Mouse (Mus musculus): ENCODE data around the gene Lars2. TPM values are rescaled to one million over a fixed set of nuclear protein-coding genes. Genes with fewer than 3 reads are reported as not detected.

The Lars2 gene
- polyA plus RNA-seq, 1 experiment from 2014 or later: 1,403 TPM

GRCm38 (mm10) chr9:123485561-123485960, 118.8 kb downstream of the Lars2 start:
- 0 out of 2 replicates have a peak, but pooled peaks cover 10% of the 10 kb centered on the region for H3K4me1 ChIP-seq (ENCODE audit: control insufficient read depth, insufficient read depth, low read length)
- no peak overlapping the region for H3K4me3 ChIP-seq (replicated peaks; ENCODE audit: low read depth, low read length)
- no peaks in the 10 kb centered on the region for H3K9me3 ChIP-seq (ENCODE audit: control insufficient read depth, low read length)
- no peak overlapping the region for H3K9ac ChIP-seq (replicated peaks; ENCODE audit: low read length)
- no peak for ATAC-seq (ENCODE audit: low FRiP score, low TSS enrichment)
- H3K36me3 ChIP-seq (ENCODE audit: control insufficient read depth, insufficient read depth, low read length): no peaks in the 10 kb centered on the region
- no peaks in the 10 kb centered on the region for H3K27me3 ChIP-seq (ENCODE audit: control insufficient read depth, insufficient read depth, low read length)
- 92% methylated on average over 4 of the region's 4 CpGs for WGBS
- H3K4me2 ChIP-seq (ENCODE audit: low read length): no peak overlapping the region
- no peak overlapping the region for H3K27ac ChIP-seq (replicated peaks; ENCODE audit: low read depth, low read length)
- no peak for DNase-seq

- no peaks in the 10 kb centered on the region for H3K27me3 ChIP-seq (ENCODE audit: control insufficient read depth, insufficient read depth, low read length)
- H3K9ac ChIP-seq (replicated peaks; ENCODE audit: low read length): no peak overlapping the region
- no peak overlapping the region for H3K4me2 ChIP-seq (ENCODE audit: low read length)
- no peaks in the 10 kb centered on the region for H3K9me3 ChIP-seq (ENCODE audit: control insufficient read depth, low read length)
- peaks cover 5% of the 10 kb centered on the region; the same call in 1 of the 2 replicates for H3K4me1 ChIP-seq (ENCODE audit: control insufficient read depth, insufficient read depth, low read length)
- WGBS: 87% methylated on average over 3 of the region's 3 CpGs
- no peak for ATAC-seq (ENCODE audit: low FRiP score, low TSS enrichment)
- DNase-seq: no peak
- H3K36me3 ChIP-seq (ENCODE audit: control insufficient read depth, insufficient read depth, low read length): no peaks in the 10 kb centered on the region
- no peak overlapping the region for H3K4me3 ChIP-seq (replicated peaks; ENCODE audit: low read depth, low read length)
- H3K27ac ChIP-seq (replicated peaks; ENCODE audit: low read depth, low read length): no peak overlapping the region
Observed at GRCm38 (mm10) chr9:123486635-123487034, 119.9 kb downstream of the Lars2 start.

GRCm38 (mm10) chr9:123489073-123489472, 122.3 kb downstream of the Lars2 start:
- H3K27ac ChIP-seq (replicated peaks; ENCODE audit: low read depth, low read length): no peak overlapping the region
- 90% methylated on average over 2 of the region's 2 CpGs for WGBS
- H3K4me2 ChIP-seq (ENCODE audit: low read length): no peak overlapping the region
- no peak for ATAC-seq (ENCODE audit: low FRiP score, low TSS enrichment)
- H3K27me3 ChIP-seq (ENCODE audit: control insufficient read depth, insufficient read depth, low read length): no peaks in the 10 kb centered on the region
- no peaks in the 10 kb centered on the region for H3K36me3 ChIP-seq (ENCODE audit: control insufficient read depth, insufficient read depth, low read length)
- no peak overlapping the region for H3K9ac ChIP-seq (replicated peaks; ENCODE audit: low read length)
- H3K4me3 ChIP-seq (replicated peaks; ENCODE audit: low read depth, low read length): no peak overlapping the region
- no peak for DNase-seq
- peaks cover 6% of the 10 kb centered on the region; the same call in 1 of the 2 replicates for H3K4me1 ChIP-seq (ENCODE audit: control insufficient read depth, insufficient read depth, low read length)
- no peaks in the 10 kb centered on the region for H3K9me3 ChIP-seq (ENCODE audit: control insufficient read depth, low read length)

GRCm38 (mm10) chr9:123489727-123490343, 123.1 kb downstream of the Lars2 start:
- H3K4me1 ChIP-seq (ENCODE audit: control insufficient read depth, insufficient read depth, low read length): peaks cover 6% of the 10 kb centered on the region; the same call in 1 of the 2 replicates
- WGBS: 87% methylated on average over 9 of the region's 9 CpGs
- H3K36me3 ChIP-seq (ENCODE audit: control insufficient read depth, insufficient read depth, low read length): no peaks in the 10 kb centered on the region
- DNase-seq: no peak
- no peaks in the 10 kb centered on the region for H3K27me3 ChIP-seq (ENCODE audit: control insufficient read depth, insufficient read depth, low read length)
- no peak overlapping the region for H3K4me3 ChIP-seq (replicated peaks; ENCODE audit: low read depth, low read length)
- no peak overlapping the region for H3K9ac ChIP-seq (replicated peaks; ENCODE audit: low read length)
- H3K27ac ChIP-seq (replicated peaks; ENCODE audit: low read depth, low read length): no peak overlapping the region
- no peak for ATAC-seq (ENCODE audit: low FRiP score, low TSS enrichment)
- H3K9me3 ChIP-seq (ENCODE audit: control insufficient read depth, low read length): no peaks in the 10 kb centered on the region
- H3K4me2 ChIP-seq (ENCODE audit: low read length): no peak overlapping the region

- H3K36me3 ChIP-seq (ENCODE audit: control insufficient read depth, insufficient read depth, low read length): no peaks in the 10 kb centered on the region
- ATAC-seq (ENCODE audit: low FRiP score, low TSS enrichment): no peak
- H3K27me3 ChIP-seq (ENCODE audit: control insufficient read depth, insufficient read depth, low read length): no peaks in the 10 kb centered on the region
- 80% methylated on average over 5 of the region's 5 CpGs for WGBS
- H3K4me1 ChIP-seq (ENCODE audit: control insufficient read depth, insufficient read depth, low read length): peaks cover 6% of the 10 kb centered on the region; the same call in 1 of the 2 replicates
- no peak overlapping the region for H3K27ac ChIP-seq (replicated peaks; ENCODE audit: low read depth, low read length)
- no peak overlapping the region for H3K4me3 ChIP-seq (replicated peaks; ENCODE audit: low read depth, low read length)
- no peak for DNase-seq
- H3K9me3 ChIP-seq (ENCODE audit: control insufficient read depth, low read length): no peaks in the 10 kb centered on the region
- H3K9ac ChIP-seq (replicated peaks; ENCODE audit: low read length): no peak overlapping the region
- no peak overlapping the region for H3K4me2 ChIP-seq (ENCODE audit: low read length)
Observed at GRCm38 (mm10) chr9:123490930-123491329, 124.2 kb downstream of the Lars2 start.

DNA sequence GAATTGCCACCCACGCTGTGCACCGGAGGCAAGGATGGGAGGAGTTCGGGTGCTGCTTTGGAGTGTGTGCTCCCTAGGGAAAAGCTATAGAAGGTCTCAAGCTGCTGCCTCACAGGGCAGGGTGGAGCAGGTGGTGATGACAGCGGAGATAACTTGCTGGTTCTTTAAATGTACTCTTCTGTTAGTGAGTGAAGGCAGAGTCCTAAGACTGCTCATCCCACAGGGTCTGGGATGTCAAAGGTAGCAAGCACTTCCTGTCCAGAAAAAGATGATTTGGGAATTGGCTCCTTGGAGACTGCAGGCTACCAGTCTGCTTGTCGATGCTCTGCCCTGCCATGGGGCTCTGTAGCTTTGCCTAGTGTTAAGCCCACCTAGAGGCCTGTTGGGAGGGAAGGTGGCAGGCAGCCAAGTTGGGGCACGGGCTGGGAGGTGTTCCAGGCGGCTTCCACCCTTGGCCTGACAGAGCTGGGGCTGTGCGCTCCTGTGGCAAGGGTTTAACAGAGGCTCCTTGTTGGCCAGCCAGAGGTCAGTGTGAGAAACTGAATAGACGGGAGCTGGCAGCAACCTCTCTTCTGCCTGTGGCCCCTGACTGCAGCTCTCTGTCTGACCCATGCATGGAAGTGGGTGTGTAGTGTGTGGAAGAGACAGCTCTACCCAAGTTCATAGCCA, 125.3 kb downstream of the Lars2 start:
- DNase-seq: peak; percentile 70
- peak; percentile 48; the same call in 1 of the 2 replicates for ATAC-seq (ENCODE audit: low FRiP score, low TSS enrichment)
- no peak overlapping the region for H3K4me2 ChIP-seq (ENCODE audit: low read length)
- no peaks in the 10 kb centered on the region for H3K36me3 ChIP-seq (ENCODE audit: control insufficient read depth, insufficient read depth, low read length)
- H3K4me3 ChIP-seq (replicated peaks; ENCODE audit: low read depth, low read length): no peak overlapping the region
- WGBS: 78% methylated on average over 9 of the region's 9 CpGs
- H3K9me3 ChIP-seq (ENCODE audit: control insufficient read depth, low read length): no peaks in the 10 kb centered on the region
- H3K27ac ChIP-seq (replicated peaks; ENCODE audit: low read depth, low read length): no peak overlapping the region
- H3K27me3 ChIP-seq (ENCODE audit: control insufficient read depth, insufficient read depth, low read length): no peaks in the 10 kb centered on the region
- peaks cover 6% of the 10 kb centered on the region; the same call in 1 of the 2 replicates for H3K4me1 ChIP-seq (ENCODE audit: control insufficient read depth, insufficient read depth, low read length)
- H3K9ac ChIP-seq (replicated peaks; ENCODE audit: low read length): no peak overlapping the region

DNA sequence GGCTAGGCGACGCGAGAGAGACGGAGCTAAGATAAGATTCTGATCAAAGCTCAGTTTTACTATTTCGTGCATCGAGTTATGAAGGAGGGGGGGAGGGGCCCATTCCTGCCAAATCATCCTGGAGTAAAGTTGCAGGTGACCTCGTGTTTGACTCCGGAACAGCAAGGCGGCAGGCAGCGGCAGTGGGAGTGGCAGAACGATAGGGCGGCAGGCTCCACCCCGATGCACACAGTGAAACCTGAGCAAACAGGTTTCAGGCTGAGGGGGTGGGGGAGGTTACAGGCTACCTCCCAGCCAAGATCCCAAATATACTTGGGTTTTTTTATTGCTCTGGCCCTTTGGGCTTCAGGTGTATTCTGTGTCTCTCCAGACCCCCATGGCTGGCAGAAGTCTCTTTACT, 129.9 kb downstream of the Lars2 start:
- 28% methylated on average over 13 of the region's 13 CpGs for WGBS

DNA sequence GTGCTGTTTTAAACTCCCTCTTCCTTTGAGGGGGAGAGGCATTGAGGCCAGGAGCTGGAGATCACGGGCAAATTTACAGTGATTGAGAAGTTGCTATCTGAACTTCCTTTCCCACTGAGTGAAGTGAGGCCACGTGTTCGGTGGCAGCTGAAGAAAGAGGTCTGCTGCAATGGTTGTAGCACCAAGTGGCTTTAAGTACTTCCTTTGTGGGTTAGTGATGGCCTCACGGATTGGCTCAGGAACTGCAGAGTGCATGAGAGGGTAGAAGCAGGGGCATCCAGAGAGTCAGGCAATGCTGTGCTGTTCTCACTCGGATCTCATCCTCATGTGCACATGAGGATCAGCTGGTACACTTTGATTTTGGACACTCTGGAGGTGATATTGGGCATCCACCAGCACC, 131.2 kb downstream of the Lars2 start:
- DNase-seq (no peak), ATAC-seq (ENCODE audit: low FRiP score, low TSS enrichment) (no peak)
- Histone ChIP-seq H3K4me3 (replicated peaks; ENCODE audit: low read depth, low read length) (no peak overlapping the region), H3K27ac (replicated peaks; ENCODE audit: low read depth, low read length) (no peak overlapping the region), H3K9me3 (ENCODE audit: control insufficient read depth, low read length) (no peaks in the 10 kb centered on the region), H3K27me3 (ENCODE audit: control insufficient read depth, insufficient read depth, low read length) (no peaks in the 10 kb centered on the region), H3K36me3 (ENCODE audit: control insufficient read depth, insufficient read depth, low read length) (no peaks in the 10 kb centered on the region), H3K4me1 (ENCODE audit: control insufficient read depth, insufficient read depth, low read length) (no peaks in the 10 kb centered on the region), H3K9ac (replicated peaks; ENCODE audit: low read length) (no peak overlapping the region), H3K4me2 (ENCODE audit: low read length) (no peak overlapping the region)
- 93% methylated on average over 5 of the region's 5 CpGs for WGBS

More for the DNA sequence above, 129.9 kb downstream of the Lars2 start:
- Histone ChIP-seq H3K4me2 (ENCODE audit: low read length) (no peak overlapping the region), H3K4me3 (replicated peaks; ENCODE audit: low read depth, low read length) (no peak overlapping the region), H3K36me3 (ENCODE audit: control insufficient read depth, insufficient read depth, low read length) (no peaks in the 10 kb centered on the region), H3K9ac (replicated peaks; ENCODE audit: low read length) (no peak overlapping the region), H3K27ac (replicated peaks; ENCODE audit: low read depth, low read length) (no peak overlapping the region), H3K4me1 (ENCODE audit: control insufficient read depth, insufficient read depth, low read length) (peaks cover 5% of the 10 kb centered on the region; the same call in 1 of the 2 replicates), H3K27me3 (ENCODE audit: control insufficient read depth, insufficient read depth, low read length) (no peaks in the 10 kb centered on the region), H3K9me3 (ENCODE audit: control insufficient read depth, low read length) (no peaks in the 10 kb centered on the region)
- ATAC-seq (ENCODE audit: low FRiP score, low TSS enrichment): no peak
- DNase-seq: no peak

DNA sequence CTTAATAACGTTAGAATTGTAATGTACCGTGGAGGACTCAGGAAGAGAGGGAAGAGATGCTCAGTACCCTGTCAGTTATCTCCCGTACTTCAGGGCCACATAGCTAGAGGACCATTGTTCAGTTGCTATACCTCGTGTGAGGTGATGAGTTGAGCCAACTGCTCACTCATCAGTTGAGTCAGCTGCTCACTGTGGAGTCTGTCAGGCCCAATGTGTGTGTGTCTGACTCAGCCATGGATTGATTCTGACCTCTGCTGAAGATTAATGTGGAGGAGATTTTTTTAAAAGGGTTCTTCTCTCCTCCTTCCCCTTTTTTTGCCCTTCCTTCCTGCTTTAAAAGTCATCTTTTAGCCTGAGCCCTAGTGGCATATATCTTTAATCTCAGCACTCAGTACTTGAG, 133.8 kb downstream of the Lars2 start:
- Histone ChIP-seq H3K36me3 (ENCODE audit: control insufficient read depth, insufficient read depth, low read length) (no peaks in the 10 kb centered on the region), H3K4me1 (ENCODE audit: control insufficient read depth, insufficient read depth, low read length) (no peaks in the 10 kb centered on the region), H3K9ac (replicated peaks; ENCODE audit: low read length) (no peak overlapping the region), H3K9me3 (ENCODE audit: control insufficient read depth, low read length) (no peaks in the 10 kb centered on the region), H3K4me2 (ENCODE audit: low read length) (no peak overlapping the region), H3K27ac (replicated peaks; ENCODE audit: low read depth, low read length) (no peak overlapping the region), H3K27me3 (ENCODE audit: control insufficient read depth, insufficient read depth, low read length) (no peaks in the 10 kb centered on the region), H3K4me3 (replicated peaks; ENCODE audit: low read depth, low read length) (no peak overlapping the region)
- ATAC-seq (ENCODE audit: low FRiP score, low TSS enrichment) (no peak), DNase-seq (no peak)
- WGBS: 91% methylated on average over 4 of the region's 4 CpGs
